Mouse (Mus musculus): ENCODE data around the gene Mrfap1. TPM values are rescaled to one million over a fixed set of nuclear protein-coding genes. Genes with fewer than 3 reads are reported as not detected.
"Not testable (repeated sequence)": the region's sequence is repeated elsewhere in the genome, so short reads cannot be mapped to it uniquely, and the experiment has no call there.

The Mrfap1 gene
- polyA plus RNA-seq, 1 experiment from 2014 or later = 323 TPM

DNA sequence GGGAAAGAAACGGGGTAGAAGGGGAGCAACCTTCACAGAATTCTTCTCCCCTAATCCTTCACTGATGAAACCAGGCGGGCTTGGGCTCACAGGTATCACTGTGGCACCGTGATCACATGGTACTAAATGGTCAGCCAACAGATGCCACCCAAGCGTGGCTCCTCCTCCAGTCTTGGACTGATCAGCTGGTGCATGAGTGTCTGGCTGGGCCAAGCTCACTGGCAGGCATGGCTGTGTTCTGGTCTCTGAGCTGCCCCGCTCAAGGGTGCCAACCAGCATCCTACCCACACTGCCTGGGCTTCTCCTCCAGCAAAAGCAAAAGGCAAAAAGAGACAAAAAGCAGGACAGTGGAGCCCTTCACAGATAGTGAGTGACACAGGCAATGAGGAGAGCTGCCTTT is 23.2 kb upstream of the Mrfap1 start:
- no peak for ATAC-seq (ENCODE audit: low read depth)
- Histone ChIP-seq H3K36me3 (peaks cover 51% of the 10 kb centered on the region), H3K4me1 (replicated peaks) (no peaks in the 10 kb centered on the region), H3K4me2 (no peak overlapping the region), H3K9me3 (no peaks in the 10 kb centered on the region), H3K4me3 (no peak overlapping the region), H3K27ac (replicated peaks) (no peak overlapping the region), H3K9ac (no peak overlapping the region), H3K27me3 (no peaks in the 10 kb centered on the region)
- WGBS = 89% methylated on average over 5 of the region's 5 CpGs

DNA sequence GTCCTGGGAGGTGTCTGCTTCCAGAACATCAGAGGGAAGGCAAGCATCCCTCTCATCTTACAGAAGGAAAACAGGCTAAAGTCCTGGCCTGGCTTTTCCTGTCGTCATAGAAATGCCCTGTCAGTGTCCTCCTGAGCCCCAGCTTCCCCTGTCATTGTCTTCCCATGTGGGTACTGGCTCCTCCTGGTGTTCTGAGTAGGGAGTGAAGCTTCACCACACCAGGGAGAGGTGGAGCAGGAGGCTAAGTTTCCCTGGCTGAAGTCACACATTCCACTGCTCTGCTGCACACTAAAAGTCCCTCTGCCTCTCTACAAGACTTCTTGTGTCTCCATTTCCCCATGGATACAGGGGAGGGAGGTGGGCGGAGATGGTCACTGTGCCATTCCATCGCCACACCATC is 21.2 kb upstream of the Mrfap1 start:
- Histone ChIP-seq H3K36me3 (peaks cover 44% of the 10 kb centered on the region), H3K4me3 (no peak overlapping the region), H3K27ac (replicated peaks) (no peak overlapping the region), H3K4me1 (replicated peaks) (no peaks in the 10 kb centered on the region), H3K9me3 (no peaks in the 10 kb centered on the region), H3K27me3 (no peaks in the 10 kb centered on the region), H3K4me2 (no peak overlapping the region), H3K9ac (no peak overlapping the region)
- ATAC-seq (ENCODE audit: low read depth) = no peak
- WGBS = 70% methylated on average over 3 of the region's 3 CpGs

DNA sequence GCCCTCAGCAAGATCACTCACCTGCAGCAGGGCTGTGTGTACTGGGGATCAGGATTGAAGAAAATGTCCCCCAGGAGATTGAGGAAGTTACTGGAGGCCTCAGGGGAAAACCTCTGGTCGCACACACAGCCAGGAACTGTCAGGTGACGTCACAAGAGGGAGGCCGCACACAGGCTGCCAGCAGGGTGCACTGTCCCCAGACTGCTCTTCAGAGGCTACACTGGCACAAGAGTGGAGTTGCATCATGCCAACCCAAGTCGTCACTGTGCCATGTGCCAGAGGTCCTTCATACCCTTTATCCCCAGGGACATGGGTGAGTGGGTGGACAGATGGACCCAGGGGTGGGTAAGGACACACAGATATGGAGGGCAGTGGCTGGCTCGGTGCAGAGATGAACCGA is 18.0 kb upstream of the Mrfap1 start:
- no peak for ATAC-seq (ENCODE audit: low read depth)
- H3K4me3 ChIP-seq = no peak overlapping the region
- H3K9ac ChIP-seq = no peak overlapping the region
- H3K36me3 ChIP-seq = peaks cover 19% of the 10 kb centered on the region; the same call in 1 of the 2 replicates
- H3K9me3 ChIP-seq = no peaks in the 10 kb centered on the region
- no peaks in the 10 kb centered on the region for H3K27me3 ChIP-seq
- WGBS = 77% methylated on average over 6 of the region's 6 CpGs
- H3K27ac ChIP-seq (replicated peaks) = no peak overlapping the region
- H3K4me2 ChIP-seq = no peak overlapping the region
- H3K4me1 ChIP-seq (replicated peaks) = no peaks in the 10 kb centered on the region

DNA sequence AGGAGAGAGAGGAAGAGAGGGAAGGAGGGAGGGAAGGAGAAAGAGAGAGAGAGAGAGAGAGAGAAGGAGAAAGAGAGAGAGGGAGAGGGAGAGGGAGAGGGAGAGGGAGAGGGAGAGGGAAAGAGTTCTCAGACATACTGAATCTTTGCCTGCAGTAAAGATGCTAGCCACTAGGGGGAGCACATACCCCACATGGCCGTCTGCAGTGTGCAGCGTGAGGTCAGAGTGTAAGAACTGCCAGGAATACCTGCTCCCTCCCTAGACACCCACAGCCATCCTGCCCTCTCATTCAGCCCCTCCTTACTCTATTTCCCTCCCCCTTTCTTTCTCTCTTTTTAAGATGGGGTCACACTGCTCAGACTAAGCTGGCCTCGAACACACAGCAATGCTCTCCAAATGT is 14.8 kb upstream of the Mrfap1 start:
- ATAC-seq (ENCODE audit: low read depth) = peak; percentile 51; the same call in 1 of the 2 replicates
- no peak overlapping the region for H3K4me3 ChIP-seq
- no peaks in the 10 kb centered on the region for H3K9me3 ChIP-seq
- H3K36me3 ChIP-seq = peaks cover 14% of the 10 kb centered on the region; the same call in 1 of the 2 replicates
- no peaks in the 10 kb centered on the region for H3K4me1 ChIP-seq (replicated peaks)
- no peak overlapping the region for H3K27ac ChIP-seq (replicated peaks)
- WGBS = 31% methylated on average over 3 of the region's 3 CpGs
- no peak overlapping the region for H3K4me2 ChIP-seq
- H3K9ac ChIP-seq = no peak overlapping the region
- H3K27me3 ChIP-seq = no peaks in the 10 kb centered on the region

DNA sequence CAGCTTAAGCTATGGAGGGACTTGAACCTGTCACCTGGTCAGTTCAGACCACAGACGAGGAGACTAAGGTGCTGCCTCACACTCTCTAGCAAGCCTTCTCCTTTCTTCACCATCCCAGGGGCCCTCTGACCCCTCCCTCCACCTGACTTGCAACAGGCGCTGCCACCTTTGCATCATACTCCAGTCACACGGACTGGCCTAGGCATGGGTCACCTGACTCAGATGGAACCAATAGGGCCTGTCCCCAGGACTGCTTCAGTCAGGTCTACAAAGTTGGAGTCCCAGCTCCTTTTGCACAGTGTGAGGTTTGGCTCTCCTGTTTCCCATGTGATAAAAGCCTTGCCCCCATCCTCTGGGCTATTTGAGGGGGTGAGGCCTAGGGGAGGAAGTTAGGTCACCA is 14.1 kb upstream of the Mrfap1 start:
- Histone ChIP-seq H3K36me3 (peaks cover 12% of the 10 kb centered on the region; the same call in 1 of the 2 replicates), H3K9ac (no peak overlapping the region), H3K4me2 (no peak overlapping the region), H3K9me3 (no peaks in the 10 kb centered on the region), H3K27ac (replicated peaks) (no peak overlapping the region), H3K27me3 (no peaks in the 10 kb centered on the region), H3K4me1 (replicated peaks) (no peaks in the 10 kb centered on the region), H3K4me3 (no peak overlapping the region)
- 85% methylated on average over 3 of the region's 3 CpGs for WGBS
- ATAC-seq (ENCODE audit: low read depth) = 0 out of 2 replicates have a peak, but pooled peaks have one; percentile 13

DNA sequence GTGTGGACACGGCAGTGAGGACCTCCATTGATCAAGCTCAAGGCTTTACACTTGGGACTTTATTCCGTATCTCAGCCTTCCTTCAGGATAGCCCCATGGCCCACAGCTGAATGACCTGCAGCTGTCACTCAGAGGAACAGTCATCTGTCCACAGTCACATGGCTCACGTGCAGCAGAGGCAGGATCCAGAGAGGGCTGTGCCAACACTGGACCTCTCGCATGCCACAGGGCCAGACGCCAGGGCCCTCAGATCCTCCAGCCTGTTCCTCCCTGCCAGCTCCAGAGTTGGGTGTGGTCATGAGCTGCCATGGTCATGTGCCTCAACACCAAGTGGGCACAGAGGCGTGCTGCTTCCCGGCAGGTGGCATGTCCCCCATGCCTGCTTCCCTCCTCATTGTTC is 12.6 kb upstream of the Mrfap1 start:
- H3K4me1 ChIP-seq (replicated peaks) = no peaks in the 10 kb centered on the region
- no peaks in the 10 kb centered on the region for H3K27me3 ChIP-seq
- H3K4me3 ChIP-seq = no peak overlapping the region
- no peaks in the 10 kb centered on the region for H3K9me3 ChIP-seq
- 88% methylated on average over 7 of the region's 7 CpGs for WGBS
- H3K9ac ChIP-seq = no peak overlapping the region
- H3K27ac ChIP-seq (replicated peaks) = no peak overlapping the region
- no peak for ATAC-seq (ENCODE audit: low read depth)
- H3K36me3 ChIP-seq = 0 out of 2 replicates have a peak, but pooled peaks cover under 1% of the 10 kb centered on the region
- no peak overlapping the region for H3K4me2 ChIP-seq

DNA sequence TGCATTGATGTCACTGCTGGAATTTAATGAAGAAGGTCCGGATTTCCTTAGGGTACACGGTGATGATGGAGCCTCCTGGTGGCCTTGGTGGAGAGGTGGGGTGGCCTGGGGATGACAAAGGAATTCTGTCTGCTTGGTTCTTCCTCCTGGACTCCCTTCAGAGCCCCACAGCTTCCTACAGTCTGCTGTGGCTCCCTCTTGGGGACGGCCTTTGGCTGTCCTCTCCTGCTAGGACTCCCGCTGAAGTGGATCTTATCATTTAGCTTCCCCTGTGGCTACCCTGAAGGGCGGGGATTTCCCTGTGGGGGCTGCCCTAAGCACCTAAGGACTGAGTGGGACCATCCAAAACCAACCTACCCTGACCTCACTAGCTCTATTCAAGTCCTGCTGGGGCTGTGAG is 10.5 kb upstream of the Mrfap1 start:
- no peak for ATAC-seq (ENCODE audit: low read depth)
- H3K27ac ChIP-seq (replicated peaks) = no peak overlapping the region
- no peak overlapping the region for H3K9ac ChIP-seq
- H3K4me1 ChIP-seq (replicated peaks) = no peaks in the 10 kb centered on the region
- WGBS = 35% methylated on average over 5 of the region's 5 CpGs
- no peak overlapping the region for H3K4me2 ChIP-seq
- H3K9me3 ChIP-seq = no peaks in the 10 kb centered on the region
- no peaks in the 10 kb centered on the region for H3K36me3 ChIP-seq
- no peaks in the 10 kb centered on the region for H3K27me3 ChIP-seq
- no peak overlapping the region for H3K4me3 ChIP-seq

DNA sequence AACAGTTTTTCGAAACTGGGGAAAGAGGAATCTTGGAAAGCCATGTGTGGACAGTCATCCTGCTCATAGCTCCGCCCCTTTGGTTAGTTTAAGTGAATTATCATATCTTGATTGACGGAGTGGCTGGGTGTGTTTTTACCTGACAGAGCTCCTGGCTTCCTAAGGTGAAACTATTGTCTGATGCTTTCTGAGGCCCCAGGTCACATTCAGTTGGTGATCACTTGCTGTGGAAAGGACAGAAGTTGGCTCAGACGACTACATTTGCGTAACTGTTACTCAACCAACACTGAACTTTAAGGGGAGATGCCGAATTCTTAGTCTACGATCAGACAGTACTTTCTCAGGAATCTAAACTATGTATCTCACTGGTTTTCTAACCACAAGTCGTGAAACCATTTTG is 719 bp upstream of the Mrfap1 start:
- Histone ChIP-seq H3K4me3 (peak overlapping the region; percentile 74), H3K27me3 (no peaks in the 10 kb centered on the region), H3K4me1 (replicated peaks) (peaks cover 17% of the 10 kb centered on the region), H3K9me3 (no peaks in the 10 kb centered on the region), H3K27ac (replicated peaks) (no peak overlapping the region), H3K9ac (peak overlapping the region; percentile 71; the same call in 1 of the 2 replicates), H3K36me3 (peaks cover 17% of the 10 kb centered on the region), H3K4me2 (peak overlapping the region; percentile 69)
- ATAC-seq (ENCODE audit: low read depth) = no peak
- WGBS = 54% methylated on average over 8 of the region's 8 CpGs

DNA sequence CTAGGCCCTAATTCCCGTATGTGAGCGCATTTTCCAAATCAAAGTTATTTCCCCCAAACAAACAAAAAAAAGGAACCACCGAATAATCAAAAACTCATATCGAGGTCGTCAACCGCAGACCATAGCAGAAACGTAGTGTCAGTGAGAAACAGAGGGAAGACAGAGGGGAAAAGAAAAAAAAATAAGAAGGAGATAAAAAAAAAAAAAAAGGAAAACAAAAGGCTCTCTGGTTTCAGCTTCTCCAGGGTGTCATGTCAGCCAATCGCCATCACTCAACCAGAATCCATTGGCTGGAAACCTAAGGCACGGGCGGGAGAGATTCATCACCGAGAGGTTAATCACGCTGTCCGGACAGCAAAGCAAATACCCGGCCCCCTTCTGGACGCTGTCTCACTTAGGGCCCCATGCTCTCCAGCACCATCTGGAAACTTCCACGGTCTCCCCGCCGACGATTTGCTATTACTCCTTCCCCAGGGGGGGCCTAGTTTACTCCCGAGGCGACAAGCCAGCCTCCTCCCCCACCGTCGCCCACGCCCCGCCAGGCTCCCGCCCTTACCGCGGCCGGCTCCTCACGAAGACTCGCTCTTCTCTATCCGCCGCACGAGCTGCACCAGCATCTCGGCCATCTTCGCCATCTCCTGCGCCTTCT is 801 bp downstream of the Mrfap1 start:
- not testable (repeated sequence) for H3K27me3 ChIP-seq, H3K9me3 ChIP-seq
- H3K9ac ChIP-seq = peak overlapping the region; percentile 88
- peak overlapping the region; percentile 74 for H3K4me3 ChIP-seq
- H3K36me3 ChIP-seq = peaks cover 17% of the 10 kb centered on the region
- WGBS = 9% methylated on average over 36 of the region's 37 CpGs
- peak overlapping the region; percentile 69 for H3K4me2 ChIP-seq
- H3K27ac ChIP-seq (replicated peaks) = peak overlapping the region; percentile 97
- H3K4me1 ChIP-seq (replicated peaks) = peaks cover 17% of the 10 kb centered on the region
- peak; percentile 59 for ATAC-seq (ENCODE audit: low read depth)

DNA sequence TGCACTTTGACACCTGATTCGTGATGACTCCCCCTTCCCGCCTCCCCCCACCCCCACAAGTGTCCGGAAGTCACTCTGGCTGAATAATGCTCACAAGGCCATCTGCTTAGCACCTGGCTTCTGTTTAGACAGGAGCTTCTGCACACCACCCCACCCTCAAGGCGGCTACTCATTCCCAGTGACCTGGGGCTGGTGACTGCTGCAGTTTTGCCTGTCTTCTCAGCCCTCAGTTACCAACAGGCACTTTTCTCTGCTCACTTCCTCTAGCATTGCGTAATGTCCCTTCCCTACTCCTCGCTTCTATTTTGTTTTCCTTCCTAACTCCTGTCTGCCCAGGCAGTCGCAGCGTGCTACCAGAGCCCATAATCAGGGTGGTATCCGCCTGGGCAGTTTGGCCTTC is 4.7 kb downstream of the Mrfap1 start:
- Histone ChIP-seq H3K9me3 (no peaks in the 10 kb centered on the region), H3K9ac (no peak overlapping the region), H3K36me3 (peaks cover 17% of the 10 kb centered on the region), H3K4me1 (replicated peaks) (peaks cover 12% of the 10 kb centered on the region), H3K4me2 (no peak overlapping the region), H3K27ac (replicated peaks) (no peak overlapping the region), H3K4me3 (no peak overlapping the region), H3K27me3 (no peaks in the 10 kb centered on the region)
- ATAC-seq (ENCODE audit: low read depth) = no peak
- WGBS = 83% methylated on average over 9 of the region's 9 CpGs

DNA sequence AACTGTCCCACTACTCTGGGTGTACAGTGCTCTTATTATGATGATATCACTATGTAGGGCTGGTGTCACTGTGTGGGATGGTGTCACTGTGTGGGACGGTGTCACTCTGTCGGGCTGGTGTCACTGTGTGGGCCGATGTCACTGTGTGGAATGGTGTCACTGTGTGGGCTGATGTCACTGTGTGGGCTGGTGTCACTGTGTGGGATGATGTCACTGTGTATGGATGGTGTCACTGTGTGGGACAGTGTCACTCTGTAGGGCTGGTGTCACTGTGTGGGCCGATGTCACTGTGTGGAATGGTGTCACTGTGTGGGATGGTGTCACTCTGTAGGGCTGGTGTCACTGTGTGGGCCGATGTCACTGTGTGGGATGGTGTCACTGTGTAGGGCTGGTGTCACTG is 10.5 kb downstream of the Mrfap1 start:
- Histone ChIP-seq H3K27ac (replicated peaks) (no peak overlapping the region), H3K4me3 (no peak overlapping the region), H3K27me3 (no peaks in the 10 kb centered on the region), H3K4me2 (no peak overlapping the region), H3K9ac (no peak overlapping the region), H3K36me3 (no peaks in the 10 kb centered on the region), H3K4me1 (replicated peaks) (no peaks in the 10 kb centered on the region), H3K9me3 (no peaks in the 10 kb centered on the region)
- ATAC-seq (ENCODE audit: low read depth) = no peak
- 89% methylated on average over 5 of the region's 5 CpGs for WGBS

DNA sequence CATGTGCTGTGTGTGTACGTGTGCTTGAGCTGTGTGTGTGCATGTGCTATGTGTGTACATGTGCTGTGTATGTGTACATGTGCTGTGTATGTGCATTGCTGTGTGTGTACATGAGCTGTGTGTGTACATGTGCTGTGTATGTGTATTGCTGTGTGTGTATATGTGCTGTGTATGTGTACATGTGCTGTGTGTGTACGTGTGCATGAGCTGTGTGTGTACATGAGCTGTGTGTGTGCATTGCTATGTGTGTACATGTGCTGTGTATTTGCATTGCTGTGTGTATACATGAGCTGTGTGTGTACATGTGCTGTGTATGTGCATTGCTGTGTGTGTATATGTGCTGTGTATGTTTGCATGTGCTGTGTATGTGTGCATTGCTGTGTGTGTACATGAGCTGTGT is 17.1 kb downstream of the Mrfap1 start:
- no peak overlapping the region for H3K4me2 ChIP-seq
- no peaks in the 10 kb centered on the region for H3K36me3 ChIP-seq
- H3K27me3 ChIP-seq = no peaks in the 10 kb centered on the region
- no peak overlapping the region for H3K9ac ChIP-seq
- H3K4me3 ChIP-seq = no peak overlapping the region
- H3K4me1 ChIP-seq (replicated peaks) = 0 out of 2 replicates have a peak, but pooled peaks cover 5% of the 10 kb centered on the region
- ATAC-seq (ENCODE audit: low read depth) = no peak
- H3K9me3 ChIP-seq = peaks cover 4% of the 10 kb centered on the region; the same call in 1 of the 2 replicates
- 93% methylated on average over 2 of the region's 2 CpGs for WGBS
- H3K27ac ChIP-seq (replicated peaks) = no peak overlapping the region

DNA sequence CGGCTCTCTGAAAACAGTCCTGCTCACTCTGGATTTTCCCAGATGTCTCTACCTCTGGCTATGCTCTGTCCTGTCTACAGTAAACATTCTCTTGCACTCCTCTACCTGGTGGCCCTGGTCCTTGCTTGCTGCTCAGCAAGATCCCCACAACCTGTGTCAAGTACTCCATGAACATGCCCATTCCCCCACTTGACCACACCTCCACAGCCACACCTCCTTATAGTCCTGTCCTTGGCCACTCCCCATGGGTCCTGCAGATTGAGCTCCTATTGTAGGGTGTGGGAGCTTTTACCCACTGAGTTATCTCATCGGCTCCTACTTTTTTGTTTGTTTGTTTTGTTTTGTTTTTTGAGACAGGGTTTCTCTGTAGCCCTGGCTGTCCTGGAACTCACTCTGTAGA is 17.7 kb downstream of the Mrfap1 start:
- no peaks in the 10 kb centered on the region for H3K27me3 ChIP-seq
- WGBS = 100% methylated on average over 1 of the region's 2 CpGs

More for the DNA sequence above, 17.7 kb downstream of the Mrfap1 start:
- H3K27ac ChIP-seq (replicated peaks) = no peak overlapping the region
- no peak overlapping the region for H3K4me3 ChIP-seq
- H3K4me1 ChIP-seq (replicated peaks) = 0 out of 2 replicates have a peak, but pooled peaks cover 5% of the 10 kb centered on the region
- H3K9ac ChIP-seq = no peak overlapping the region
- H3K36me3 ChIP-seq = no peaks in the 10 kb centered on the region
- no peak overlapping the region for H3K4me2 ChIP-seq
- peaks cover 4% of the 10 kb centered on the region; the same call in 1 of the 2 replicates for H3K9me3 ChIP-seq
- ATAC-seq (ENCODE audit: low read depth) = no peak
